Mouse (Mus musculus): ENCODE data around the gene Gm8439.
"Not testable (repeated sequence)": the region's sequence is repeated elsewhere in the genome, so short reads cannot be mapped to it uniquely, and the experiment has no call there.

Gene Gm8439

DNA sequence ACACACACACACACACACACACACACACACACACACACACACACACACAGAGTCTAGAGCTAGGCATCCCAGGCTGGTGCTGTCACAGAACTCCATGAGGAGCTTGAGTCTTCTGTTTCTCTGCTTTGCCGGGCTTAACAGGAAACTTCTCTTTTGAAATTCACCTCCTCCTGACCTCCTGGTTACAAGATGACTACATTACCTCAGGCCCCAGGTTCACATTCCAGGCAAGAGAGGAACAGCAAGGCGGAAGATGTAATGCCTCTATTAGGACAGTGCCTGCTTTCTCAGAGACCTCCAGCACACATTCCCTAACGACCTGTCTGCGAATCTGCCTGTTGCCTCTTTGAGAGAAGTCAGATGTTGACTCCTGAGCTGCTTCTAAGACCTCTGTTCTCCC, at the start of gene Gm8439:
Gene Gm8439 (plus strand): TSS at position 301 of the 400 bp plus-strand sequence.
- in situ Hi-C loops (cut with MboI, MseI): no loop called here

DNA sequence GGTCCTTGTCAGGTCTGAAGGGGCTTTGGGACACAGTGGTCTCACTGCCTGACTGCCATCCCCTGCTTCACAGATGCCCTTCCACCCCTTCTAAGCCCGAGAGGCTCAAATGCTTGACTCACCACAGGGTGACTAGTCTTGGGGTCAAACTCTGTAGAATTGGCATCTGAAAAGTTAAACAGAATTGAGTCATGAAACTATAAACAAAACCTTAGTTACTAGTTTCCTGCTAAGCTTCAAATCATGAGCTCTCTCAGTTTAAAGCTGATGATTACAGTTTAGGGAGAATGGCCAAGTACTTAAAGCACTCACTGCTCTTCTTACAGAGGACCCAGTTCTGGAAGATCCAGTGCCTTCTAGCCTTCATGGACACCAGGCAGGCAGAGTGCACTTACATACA, 43.6 kb upstream of the Gm8439 start:
- in situ Hi-C loops (cut with MboI, MseI): no loop called here

DNA sequence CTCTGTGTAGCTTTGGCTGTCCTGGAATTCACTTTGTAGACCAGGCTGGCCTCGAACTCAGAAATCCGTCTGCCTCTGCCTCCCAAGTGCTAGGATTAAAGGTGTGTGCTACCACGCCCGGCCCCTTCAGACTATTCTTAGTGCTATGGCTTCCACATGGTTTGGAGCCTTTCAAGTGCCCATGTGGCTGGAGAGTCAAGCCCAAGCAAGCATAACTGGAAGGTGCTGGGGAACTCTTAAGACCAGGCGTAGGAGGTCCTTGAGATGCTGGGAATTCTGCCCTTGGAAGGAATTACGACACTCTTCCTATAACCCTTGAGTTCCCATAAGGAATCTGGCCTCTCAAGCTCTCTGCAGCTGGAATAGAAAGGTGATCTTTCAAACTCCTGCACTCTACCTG, 32.0 kb upstream of the Gm8439 start:
- in situ Hi-C loops (cut with MboI, MseI): loop anchor here (25.0 kb wide), 1 partner anchor 1269 kb away; the partner anchor contains the start of gene Ybx1

DNA sequence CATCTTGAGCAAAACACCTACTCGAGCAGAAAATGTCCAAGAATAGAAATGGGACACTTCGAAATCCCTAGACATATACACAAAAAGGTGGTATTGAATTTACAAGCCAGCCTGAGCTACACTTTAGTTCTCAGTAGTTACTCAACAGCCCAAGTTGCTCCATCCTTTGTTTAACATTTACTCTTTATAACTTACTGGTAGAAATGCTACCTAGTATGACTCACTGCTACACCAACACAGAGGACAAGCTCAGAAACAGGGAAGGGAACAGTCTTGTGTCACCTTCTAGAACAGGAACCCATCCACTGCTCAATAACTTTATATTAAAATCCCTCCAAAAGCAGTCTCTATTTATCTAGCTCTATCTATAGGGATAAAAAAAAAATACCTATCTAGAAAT, 22.8 kb upstream of the Gm8439 start:
- in situ Hi-C loops (cut with MboI, MseI): loop anchor here (25.0 kb wide), 1 partner anchor 1278 kb away; the partner anchor contains the start of gene Ybx1

DNA sequence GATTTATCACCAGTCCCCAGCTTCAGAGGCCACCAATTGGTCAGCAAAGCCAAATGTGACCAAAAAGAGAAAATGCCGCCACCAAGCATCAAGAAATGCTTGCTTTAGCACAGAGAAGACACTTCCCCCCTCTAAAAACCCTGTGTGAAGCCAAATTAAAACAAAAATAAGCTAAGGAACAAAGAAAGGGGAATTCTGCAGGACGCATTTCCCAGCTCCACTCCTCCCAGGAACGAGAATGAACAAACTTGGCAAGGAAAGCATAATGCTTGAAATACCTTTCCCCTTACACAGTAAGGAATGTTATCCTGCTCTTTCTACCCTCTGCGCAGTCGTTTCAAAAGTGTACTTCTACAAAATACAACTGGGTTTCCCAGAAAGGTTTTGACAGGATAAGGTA, 20.5 kb upstream of the Gm8439 start:
- in situ Hi-C loops (cut with MboI, MseI): loop anchor here (25.0 kb wide), 1 partner anchor 1281 kb away; the partner anchor contains the start of gene Ybx1

DNA sequence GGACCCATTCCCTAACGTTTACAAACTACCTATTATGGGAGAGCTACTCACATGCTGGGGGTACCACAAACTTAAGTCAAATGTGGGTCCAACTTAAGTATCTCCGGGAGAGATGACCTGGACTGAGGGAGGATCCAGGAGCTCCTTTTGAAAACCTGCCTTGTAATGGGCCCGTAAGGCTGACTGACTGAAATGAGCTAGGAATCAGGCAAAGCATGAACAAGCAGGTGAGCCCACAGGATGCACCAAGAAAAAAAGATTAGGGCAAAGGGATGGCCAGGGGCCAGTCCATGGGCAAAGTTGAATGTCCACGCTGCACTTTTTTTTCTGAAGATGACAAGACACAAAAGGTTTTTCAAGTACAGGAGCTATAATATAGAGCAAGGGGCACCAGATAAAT, 19.5 kb upstream of the Gm8439 start:
- in situ Hi-C loops (cut with MboI, MseI): loop anchor here (25.0 kb wide), 1 partner anchor 1282 kb away; the partner anchor contains the start of gene Ybx1

DNA sequence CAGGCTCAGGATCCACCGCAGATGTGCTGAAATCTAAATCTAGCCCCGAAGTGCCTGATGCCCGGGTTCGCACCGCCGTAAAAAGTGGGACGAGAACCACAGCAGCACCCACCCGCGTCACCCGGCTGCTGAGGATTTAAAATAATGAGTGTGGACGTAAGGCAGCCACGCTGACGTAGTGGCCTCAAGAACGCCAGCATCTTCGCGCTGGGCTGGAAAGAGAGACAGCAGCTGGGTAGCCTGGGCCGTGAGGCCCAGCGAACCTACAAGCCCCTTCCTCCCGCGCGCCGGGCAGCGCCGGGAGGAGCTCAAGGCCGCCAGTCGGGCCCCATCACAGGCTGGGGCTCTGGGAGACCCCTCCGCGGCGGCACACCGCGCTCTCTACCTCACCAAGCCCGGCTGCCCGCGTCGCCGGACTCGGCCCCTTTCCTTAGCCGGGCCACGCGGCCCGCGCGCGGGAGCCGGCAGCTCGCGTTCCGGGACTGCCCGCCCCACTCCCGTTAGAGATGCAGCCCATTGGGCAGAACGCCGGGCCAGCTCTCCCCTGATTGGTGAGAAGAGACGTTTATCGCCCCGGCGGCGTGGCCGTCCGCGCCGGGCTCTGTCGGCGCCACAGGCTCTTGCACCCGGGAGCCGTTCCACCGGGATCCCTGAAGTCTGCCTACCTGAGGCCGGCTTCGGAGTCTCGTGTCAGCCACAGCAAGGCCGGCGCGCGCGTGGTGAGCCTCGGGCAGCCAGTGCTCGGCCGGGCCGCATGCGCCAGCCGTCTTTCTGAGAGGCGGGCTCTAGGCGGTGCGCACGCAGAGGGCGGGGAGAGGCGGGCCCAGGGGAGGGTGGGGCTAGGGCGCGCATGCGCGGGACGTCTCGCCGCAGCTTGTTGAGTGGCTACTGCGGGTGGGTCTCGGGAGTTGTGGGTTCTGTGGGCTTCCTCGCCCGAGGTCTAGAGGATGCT, 18.8 kb upstream of the Gm8439 start, which contains the start of gene Ctps:
Gene Ctps (minus strand): TSS at position 791 of the 952 bp plus-strand sequence.
- in situ Hi-C loops (cut with MboI, MseI): loop anchor here (25.0 kb wide), 1 partner anchor 1282 kb away; the partner anchor contains the start of gene Ybx1

DNA sequence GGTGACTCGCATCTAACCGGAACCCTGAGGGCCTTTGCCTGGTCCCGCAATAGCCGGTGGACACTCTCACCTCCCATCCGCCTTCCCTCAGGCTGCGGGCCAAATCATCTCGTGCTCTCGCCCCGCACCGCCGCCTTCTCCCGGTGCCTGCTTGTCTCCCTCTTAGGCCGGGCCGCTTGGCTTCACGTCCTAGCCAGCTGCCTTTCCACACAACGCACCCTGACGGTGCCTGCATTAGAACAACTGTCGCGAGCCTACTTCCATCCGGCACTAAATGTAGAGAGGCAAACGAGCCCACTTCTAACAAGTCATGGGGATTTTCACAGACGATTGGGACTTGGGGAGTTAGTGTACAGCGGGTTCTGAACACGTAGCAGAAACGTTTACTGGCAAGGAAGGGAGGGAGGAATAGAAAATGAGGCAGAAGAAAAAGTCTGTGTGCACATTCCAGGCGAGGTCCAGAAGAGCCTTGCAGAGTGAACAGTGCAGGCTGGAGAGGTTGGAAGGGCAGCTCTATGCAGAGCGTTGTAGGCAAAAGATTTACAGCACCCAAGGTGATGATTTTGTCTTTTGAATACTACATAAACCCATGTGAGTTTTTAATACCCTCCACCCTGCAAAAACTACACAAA, 18.0 kb upstream of the Gm8439 start:
- in situ Hi-C loops (cut with MboI, MseI): loop anchor here (25.0 kb wide), 1 partner anchor 1283 kb away; the partner anchor contains the start of gene Ybx1

DNA sequence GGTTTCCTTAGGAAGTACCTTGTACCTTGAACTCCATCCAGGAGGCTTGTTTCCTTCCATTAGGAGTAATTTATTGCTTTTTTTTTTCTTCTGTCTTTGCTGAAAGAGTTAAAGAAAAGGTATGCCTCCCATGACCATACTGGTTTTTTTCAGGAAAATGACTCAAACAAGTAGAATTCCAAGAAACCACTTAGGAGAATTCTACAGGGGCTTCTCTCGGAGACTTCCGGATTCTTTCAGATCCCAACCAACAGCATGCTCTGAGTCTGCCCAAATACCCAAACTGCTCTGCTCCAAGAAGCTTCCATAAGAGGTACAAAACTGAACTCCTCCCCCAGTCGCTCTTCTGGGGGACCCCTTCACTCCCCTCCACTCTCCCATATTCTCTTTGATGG, 17.5 kb upstream of the Gm8439 start:
- in situ Hi-C loops (cut with MboI, MseI): loop anchor here (25.0 kb wide), 1 partner anchor 1284 kb away; the partner anchor contains the start of gene Ybx1

DNA sequence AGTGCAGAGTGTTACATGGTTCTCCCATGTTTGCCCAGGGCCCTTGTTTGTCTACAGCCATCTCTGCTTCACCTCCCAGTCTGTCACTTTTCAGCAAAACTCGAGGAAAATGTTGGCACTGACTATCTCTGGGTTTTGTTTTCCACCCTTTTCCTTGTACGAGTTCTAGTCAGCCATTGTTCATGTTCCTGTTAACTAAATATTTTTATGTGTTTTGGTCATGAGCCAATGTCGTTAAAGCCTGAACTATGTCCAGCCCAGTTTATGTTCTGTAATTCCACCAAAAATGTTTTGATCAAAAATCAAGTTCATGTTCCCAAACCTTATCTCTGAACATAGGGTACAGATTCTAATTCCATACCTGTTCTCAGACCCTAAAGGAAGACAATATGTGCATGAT, 16.9 kb upstream of the Gm8439 start:
- in situ Hi-C loops (cut with MboI, MseI): loop anchor here (25.0 kb wide), 1 partner anchor 1284 kb away; the partner anchor contains the start of gene Ybx1

DNA sequence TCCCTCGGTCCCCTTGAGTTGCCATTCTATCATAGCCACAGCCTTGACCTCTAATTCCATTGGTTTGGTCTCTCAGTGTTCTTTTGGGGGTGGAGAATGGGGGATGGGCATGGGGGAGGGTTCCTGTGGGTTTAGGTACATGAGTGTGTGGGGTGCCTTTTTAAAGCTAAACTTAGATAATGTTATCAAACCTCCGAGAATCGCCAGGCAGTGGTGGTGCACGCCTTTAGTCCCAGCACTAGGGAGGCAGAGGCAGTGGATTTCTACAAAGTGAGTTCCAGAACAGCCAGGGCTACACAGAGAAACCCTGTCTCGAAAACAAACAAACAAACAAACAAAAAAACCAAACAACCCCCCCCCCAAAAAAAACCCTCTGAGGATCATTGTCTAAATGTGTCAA, 7.7 kb upstream of the Gm8439 start:
- in situ Hi-C loops (cut with MboI, MseI): loop anchor here (5.0 kb wide), 1 partner anchor 321 kb away; no protein-coding TSS in a partner anchor

DNA sequence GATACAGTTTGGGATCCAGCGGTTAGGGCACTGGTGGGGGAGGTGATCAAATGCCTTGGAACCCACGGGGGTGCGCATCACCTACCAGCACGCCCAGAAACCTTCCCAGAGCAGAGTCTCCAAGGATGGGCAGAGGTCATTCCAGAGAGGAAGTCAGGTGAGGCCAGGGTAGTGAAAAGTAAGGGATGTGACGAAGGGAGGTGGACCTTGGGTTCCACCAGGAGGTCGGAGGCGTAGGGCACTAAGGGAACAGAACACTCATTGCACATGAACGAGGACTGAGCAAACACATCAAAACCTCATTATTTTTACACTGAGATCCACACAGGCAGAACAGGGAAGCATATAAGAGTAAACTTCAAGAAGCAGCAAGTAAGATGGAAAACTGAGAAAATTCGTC, 6.8 kb upstream of the Gm8439 start:
- in situ Hi-C loops (cut with MboI, MseI): loop anchor here (5.0 kb wide), 1 partner anchor 321 kb away; no protein-coding TSS in a partner anchor

DNA sequence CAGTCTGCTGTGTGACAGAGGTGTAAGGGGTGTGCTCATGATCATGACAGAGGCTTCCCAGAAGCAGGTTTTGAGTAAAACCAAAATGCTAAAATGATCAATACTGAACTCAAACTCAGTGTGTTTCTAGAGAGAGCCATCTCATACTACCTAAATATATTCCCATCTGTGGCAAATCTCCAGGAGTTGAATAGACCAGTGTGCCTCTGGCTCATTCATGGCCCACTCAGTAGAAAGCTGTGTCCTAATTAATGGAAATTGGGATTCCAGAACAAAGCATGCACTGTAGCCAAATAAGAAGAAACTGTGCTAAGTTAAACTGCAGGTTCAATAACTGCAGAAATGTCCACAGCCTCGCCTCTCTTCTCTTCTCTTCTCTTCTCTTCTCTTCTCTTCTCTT, 1.6 kb upstream of the Gm8439 start:
- in situ Hi-C loops (cut with MboI, MseI): no loop called here

DNA sequence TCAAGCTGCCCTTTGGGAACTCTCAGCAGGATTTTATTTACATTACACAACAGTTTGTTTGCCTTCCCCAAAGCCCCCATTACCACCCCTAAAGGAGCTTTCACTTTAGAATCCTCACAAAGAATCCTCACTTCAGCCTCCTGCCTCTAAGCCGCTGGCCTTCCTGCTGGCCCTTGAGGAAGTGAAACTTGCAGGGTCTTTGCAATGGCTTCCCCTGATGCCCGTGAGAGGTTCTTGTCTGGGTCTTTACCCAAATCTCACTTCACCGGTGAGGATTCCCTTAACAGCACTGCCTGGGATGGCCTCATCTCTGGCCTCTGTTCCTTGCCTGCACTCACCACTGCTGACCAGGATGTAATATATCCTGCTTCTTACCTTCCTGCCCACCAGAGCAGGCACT, 525 bp downstream of the Gm8439 start:
- in situ Hi-C loops (cut with MboI, MseI): no loop called here

DNA sequence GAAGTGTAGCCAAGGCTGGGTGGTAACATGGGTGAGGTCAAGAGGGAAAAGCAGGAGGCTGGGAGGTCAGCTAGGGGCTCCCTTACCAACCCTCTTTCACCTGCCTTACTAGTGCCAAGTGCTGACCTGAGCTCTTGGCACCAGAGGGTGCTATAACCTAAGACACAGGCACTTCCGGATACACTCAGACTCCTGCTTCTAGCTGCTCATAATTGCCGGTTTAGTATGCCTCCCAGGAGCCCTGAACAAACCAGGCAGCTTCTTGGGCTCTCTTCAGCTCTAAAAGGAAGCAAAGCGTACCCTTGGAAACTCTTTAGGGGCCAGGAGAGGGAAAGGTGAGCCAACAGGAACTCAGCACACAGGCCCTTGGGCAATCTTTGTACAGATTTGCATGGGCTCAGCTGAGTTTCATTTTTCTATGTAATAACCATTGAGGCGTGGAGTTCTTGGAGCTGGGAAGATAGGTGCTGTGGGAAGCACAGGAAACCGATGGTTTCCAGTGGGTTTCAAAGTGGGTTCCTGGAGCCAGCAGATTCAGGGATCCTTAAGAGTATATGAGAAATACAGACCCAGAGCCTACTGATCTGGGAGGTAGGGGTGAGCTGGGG, 1.4 kb downstream of the Gm8439 start:
- in situ Hi-C loops (cut with MboI, MseI): loop anchor here (5.0 kb wide), 1 partner anchor 92 kb away; no protein-coding TSS in a partner anchor

DNA sequence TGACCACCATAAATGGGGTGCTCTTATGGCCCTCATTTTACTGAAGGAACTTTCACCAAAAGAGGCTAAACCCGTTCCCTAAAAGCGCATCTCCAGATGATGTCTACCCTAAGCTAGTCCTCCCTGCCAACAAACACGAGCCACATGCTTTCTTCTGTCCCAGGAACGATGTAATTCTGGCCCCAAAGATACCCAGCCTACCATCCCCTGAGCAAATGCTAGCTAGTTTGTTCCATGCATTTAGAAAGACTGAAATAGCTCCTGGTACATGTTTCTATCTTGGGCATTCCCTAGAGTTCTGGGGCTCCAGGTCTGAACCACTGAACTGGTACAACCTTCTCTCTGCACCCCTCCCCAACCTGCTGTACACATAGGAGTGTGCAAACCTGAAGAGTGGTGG, 2.4 kb downstream of the Gm8439 start:
- in situ Hi-C loops (cut with MboI, MseI): loop anchor here (5.0 kb wide), 1 partner anchor 91 kb away; no protein-coding TSS in a partner anchor

DNA sequence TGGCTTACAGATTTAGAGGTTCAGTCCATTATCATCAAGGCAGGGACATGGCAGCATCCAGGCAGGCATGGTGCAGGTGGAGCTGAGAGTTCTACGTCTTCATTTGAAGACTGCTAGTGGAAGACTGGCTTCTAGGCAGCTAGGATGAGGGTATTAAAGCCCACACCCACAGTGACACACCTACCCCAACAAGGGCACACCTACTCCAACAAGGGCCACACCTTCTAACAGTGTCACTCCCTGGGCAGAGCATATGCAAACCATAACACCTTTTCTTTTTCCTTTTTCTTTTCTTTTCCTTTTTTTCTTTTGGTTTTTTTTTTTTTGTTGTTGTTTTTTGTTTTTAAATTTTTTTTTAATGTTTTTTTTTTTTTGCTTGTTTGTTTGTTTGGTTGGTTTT, 7.7 kb downstream of the Gm8439 start:
- in situ Hi-C loops (cut with MboI, MseI): not testable (repeated sequence)

DNA sequence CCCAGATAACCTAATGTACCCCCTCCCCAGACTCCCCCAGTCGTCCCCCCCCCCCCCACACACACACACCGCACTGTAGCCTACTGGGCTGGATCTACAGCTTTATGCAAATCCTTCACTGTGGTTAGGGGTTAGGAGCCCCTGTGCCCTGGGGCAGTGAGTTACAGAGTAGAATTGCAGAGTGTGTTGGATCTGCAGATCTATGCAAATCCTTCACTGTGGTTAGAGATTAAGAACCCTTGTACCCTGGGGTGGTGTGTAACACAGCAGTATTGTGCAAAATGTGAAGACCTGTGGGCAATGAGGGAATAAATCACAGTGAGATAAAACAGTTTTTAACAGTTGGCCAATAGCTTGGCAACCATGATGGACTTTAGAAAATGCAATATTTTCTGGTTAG, 10.4 kb downstream of the Gm8439 start:
- in situ Hi-C loops (cut with MboI, MseI): no loop called here

DNA sequence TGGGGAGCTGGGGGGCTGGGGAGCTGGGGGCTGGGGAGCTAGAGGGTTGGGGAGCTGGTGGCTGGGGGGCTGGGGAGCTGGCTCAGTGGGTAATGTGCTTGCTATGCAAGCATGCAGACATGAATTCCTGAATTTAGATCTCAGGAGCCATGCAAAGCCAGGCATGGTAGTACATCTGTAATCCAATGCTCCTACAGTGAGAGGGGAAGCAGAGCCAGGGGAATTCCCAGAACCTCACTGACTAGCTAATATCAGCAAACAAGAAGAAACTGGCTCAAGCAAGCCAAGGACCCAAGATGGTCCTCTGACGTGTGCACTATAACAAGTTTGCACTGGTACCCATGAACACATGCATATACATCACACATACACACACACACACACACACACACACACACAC, 13.2 kb downstream of the Gm8439 start:
- in situ Hi-C loops (cut with MboI, MseI): no loop called here

DNA sequence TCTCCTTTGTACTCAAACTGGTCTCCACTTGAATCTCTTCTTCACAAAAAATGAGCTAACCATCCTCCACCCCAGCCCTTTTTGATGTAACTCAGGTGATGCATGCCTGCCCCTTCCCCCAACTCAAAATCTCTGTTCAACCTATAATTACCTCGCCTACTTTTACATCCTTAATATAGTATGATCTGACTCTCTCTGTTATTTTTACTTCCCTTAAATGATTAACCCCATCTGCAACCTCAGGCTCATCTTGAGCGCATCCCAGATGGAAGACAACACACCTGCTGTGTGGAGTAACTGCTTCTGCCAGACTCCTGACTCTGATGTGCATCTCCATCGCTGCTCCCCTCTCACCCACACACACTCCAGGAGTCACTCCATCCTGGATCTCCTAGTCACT, 14.1 kb downstream of the Gm8439 start:
- in situ Hi-C loops (cut with MboI, MseI): no loop called here

DNA sequence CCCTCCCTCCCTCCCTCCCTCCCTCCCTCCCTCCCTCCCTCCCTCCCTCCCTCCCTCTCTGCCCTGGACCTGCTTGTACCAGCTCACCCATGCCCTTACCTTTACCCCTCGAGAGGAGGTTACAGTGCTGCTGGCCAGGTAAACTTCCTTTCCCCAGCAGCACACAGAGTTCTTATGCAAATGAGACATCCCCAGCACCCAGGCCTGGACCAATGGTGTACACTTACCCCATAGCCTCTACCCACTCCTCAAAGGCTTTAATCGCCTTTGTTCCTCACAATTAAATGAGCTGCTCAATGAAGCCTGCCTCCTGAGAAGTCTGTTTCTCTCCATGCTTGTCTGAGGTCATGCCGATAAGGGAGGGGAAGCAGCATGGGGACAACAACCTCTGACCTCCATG, 18.4 kb downstream of the Gm8439 start:
- in situ Hi-C loops (cut with MboI, MseI): no loop called here

DNA sequence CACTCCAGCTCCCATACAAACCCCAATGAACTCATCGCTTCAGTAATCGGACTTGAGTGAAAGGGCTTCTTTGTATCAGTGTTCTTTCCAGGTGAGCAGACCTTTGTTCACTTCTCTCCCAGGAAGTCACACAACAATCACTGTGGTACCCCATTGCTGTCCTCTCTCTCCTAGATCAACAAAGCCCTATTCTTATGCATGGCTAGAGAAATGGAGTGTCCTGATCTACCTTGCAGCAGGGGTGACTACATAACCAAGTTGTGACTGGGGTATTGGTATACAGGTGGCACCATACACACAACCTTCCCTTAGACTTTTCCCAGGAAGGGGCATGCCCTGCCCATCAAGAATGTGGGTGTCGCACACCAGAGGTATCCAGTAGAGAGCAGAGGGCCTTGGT, 22.5 kb downstream of the Gm8439 start:
- in situ Hi-C loops (cut with MboI, MseI): no loop called here
